Mouse (Mus musculus) small intestine, adult 2 months (tissue): Measurements from ENCODE around the gene Asphd1. TPM values are rescaled to one million over a fixed set of nuclear protein-coding genes. Genes with fewer than 3 reads are reported as not detected.

ENCODE experiments used
- H3K27ac ChIP-seq: fragments of 200-500 bp; 2 replicates; pipeline ENCODE4 v1.5.1; 2012; ENCODE audit warnings: low read depth, low read length, control low read depth, inconsistent platforms; ENCODE audit not compliant: insufficient read depth
- H3K27me3 ChIP-seq: fragments of 200-500 bp; 2 replicates; pipeline ENCODE4 v1.6.1; 2012; ENCODE audit warnings: mild to moderate bottlenecking, moderate library complexity, low read length, inconsistent platforms; ENCODE audit not compliant: control insufficient read depth, insufficient read depth
- H3K36me3 ChIP-seq: fragments of 200-500 bp; 2 replicates; pipeline ENCODE4 v1.6.1; 2012; ENCODE audit warnings: mild to moderate bottlenecking, low read length, control low read depth, inconsistent platforms; ENCODE audit not compliant: control insufficient read depth, insufficient read depth
- H3K4me1 ChIP-seq: fragments of 200-500 bp; 2 replicates; pipeline ENCODE4 v1.6.1; 2012; ENCODE audit warnings: low read length, inconsistent platforms, mixed read lengths; ENCODE audit not compliant: control insufficient read depth, insufficient read depth, insufficient read length
- H3K4me3 ChIP-seq: fragments of 200-500 bp; 2 replicates; pipeline ENCODE4 v1.5.1; 2012; ENCODE audit warnings: low read depth, mild to moderate bottlenecking, control low read depth, inconsistent platforms, low read length, moderate library complexity
- CTCF ChIP-seq: fragments of 200-500 bp; IDR thresholded peaks from 2 replicates; pipeline ENCODE4 v1.5.1; 2012; ENCODE audit warnings: low read depth, mild to moderate bottlenecking, control low read depth, inconsistent platforms, low read length, moderate library complexity, mixed read lengths; ENCODE audit not compliant: insufficient replicate concordance, insufficient read length; ENCODE audit errors: extremely low read depth
- POLR2A ChIP-seq: fragments of 200-500 bp; IDR thresholded peaks from 2 replicates; pipeline ENCODE4 v1.6.1; 2012; ENCODE audit warnings: low read depth, mild to moderate bottlenecking, control low read depth, inconsistent platforms, low read length, moderate library complexity
- WGBS: fragments of 180-500 bp; shearing (Covaris S2); methylation state at CpG from one replicate; pipeline ENCODE4 v1.1.7; 2018; 5-methylcytosine and 5-hydroxymethylcytosine counted together
- polyA plus RNA-seq: library from polyadenylated mRNA; depleted of rRNA; stranded (reverse); fragments of >200 nt; gene quantifications from 2 replicates; pipeline ENCODE4 v1.2.3, GENCODE M21; 2012

The Asphd1 gene
- polyA plus RNA-seq, 1 experiment, result 0.19 TPM

- Histone ChIP-seq H3K4me1 (no peaks in the 10 kb centered on the region; the same call in 1 of the 2 replicates), H3K27me3 (no peaks in the 10 kb centered on the region), H3K4me3 (no peak overlapping the region), H3K27ac (no peak overlapping the region), H3K36me3 (no peaks in the 10 kb centered on the region)
- WGBS, result 38% methylated on average over 19 of the region's 19 CpGs
- TF ChIP-seq CTCF (peak; percentile 64; the same call in 1 of the 2 replicates), POLR2A (no peak)
These were observed 14.3 kb upstream of the Asphd1 start for GRCm38 (mm10) chr7:126963548-126964286.

DNA sequence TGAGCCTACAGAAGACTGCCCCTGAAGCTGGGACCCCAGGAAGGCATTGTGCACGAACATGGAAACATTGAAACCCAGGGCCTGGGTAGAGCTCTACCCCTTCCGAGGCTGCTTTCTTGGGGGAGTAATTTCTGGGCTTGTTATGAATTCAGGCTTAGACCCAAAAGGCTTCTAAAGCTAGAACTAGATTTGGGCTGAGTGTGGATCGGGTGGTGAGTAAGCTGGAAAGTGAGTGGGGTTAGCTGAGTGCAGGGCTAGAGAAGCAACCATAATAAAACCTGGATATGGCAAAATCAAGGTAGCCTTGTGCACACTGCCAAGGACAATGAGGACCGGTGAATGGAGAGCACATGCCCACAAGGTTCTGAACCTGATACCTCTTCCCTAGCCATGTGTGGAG, 12.6 kb upstream of the Asphd1 start:
- Histone ChIP-seq H3K27me3 (no peaks in the 10 kb centered on the region), H3K4me1 (no peaks in the 10 kb centered on the region; the same call in 1 of the 2 replicates), H3K4me3 (no peak overlapping the region), H3K27ac (no peak overlapping the region), H3K36me3 (no peaks in the 10 kb centered on the region)
- no peak for TF ChIP-seq POLR2A
- TF ChIP-seq CTCF, result no peak
- WGBS, result 92% methylated on average over 4 of the region's 4 CpGs

DNA sequence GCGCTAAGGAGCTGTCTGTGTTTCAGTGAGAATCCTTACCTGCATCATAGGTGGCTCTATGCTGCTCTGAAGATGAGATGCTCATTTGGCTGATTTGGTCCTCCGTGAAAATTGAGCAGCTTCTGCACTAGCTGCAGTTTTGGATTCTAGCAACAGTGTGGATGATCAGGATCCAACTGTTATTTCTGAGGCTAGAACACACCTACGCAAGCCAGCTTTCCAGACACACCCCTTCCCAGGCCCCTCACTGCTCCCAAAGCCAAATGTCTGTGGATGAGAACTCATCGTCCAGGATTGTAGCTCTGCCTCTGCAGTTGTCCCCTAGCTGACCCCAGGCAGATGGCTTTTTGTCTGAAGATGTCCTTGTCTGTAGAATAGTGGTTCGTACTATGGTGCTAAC, 11.7 kb upstream of the Asphd1 start:
- no peak for TF ChIP-seq POLR2A
- no peak for TF ChIP-seq CTCF
- 89% methylated on average over 5 of the region's 5 CpGs for WGBS

DNA sequence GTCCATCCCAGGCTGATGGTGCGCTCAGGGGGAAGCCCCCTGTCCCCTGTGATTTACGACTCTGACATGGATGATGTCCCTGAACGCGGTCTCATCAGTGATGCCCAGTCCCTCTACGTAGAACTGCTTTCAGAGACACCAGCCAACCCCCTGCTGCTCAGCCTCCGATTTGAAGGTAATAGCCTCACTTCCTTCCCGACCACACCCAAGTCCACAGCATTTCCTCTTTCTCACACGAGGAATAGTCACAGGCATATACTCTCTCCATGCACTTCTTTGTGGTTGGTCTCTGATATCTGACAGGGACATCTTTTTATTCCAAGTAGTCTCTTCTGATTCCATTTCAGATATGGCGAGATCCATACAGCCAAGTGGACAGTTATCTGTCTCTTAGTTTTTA, 10.4 kb upstream of the Asphd1 start:
- no peak overlapping the region for H3K27ac ChIP-seq
- WGBS, result 32% methylated on average over 9 of the region's 9 CpGs
- no peaks in the 10 kb centered on the region for H3K27me3 ChIP-seq
- H3K4me3 ChIP-seq, result no peak overlapping the region
- TF ChIP-seq POLR2A, result no peak
- TF ChIP-seq CTCF, result no peak
- H3K36me3 ChIP-seq, result no peaks in the 10 kb centered on the region
- no peaks in the 10 kb centered on the region; the same call in 1 of the 2 replicates for H3K4me1 ChIP-seq

More for the DNA sequence above, 11.7 kb upstream of the Asphd1 start:
- no peaks in the 10 kb centered on the region; the same call in 1 of the 2 replicates for H3K4me1 ChIP-seq
- no peak overlapping the region for H3K4me3 ChIP-seq
- no peaks in the 10 kb centered on the region for H3K36me3 ChIP-seq
- no peak overlapping the region for H3K27ac ChIP-seq
- H3K27me3 ChIP-seq, result no peaks in the 10 kb centered on the region

DNA sequence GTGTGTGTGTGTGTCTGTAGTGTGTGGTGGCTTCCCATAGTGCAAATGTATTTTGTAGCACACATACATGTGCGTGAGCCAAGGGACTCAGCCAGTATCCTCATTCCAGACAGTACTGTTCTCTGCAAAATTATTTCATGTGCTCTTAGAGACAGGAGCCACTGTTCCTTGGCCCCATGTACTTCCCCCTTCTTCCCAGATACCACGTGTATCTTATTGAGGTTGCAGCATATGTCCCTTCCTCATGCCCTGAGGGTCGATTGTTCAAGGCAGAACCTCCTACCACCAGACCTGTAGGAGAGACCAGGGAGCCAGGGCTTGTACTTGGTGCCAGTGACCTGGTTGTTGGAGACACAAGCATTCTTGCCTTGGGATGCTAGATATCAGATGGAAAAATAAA, 5.7 kb upstream of the Asphd1 start:
- no peak overlapping the region for H3K27ac ChIP-seq
- 49% methylated on average over 3 of the region's 3 CpGs for WGBS
- TF ChIP-seq CTCF, result no peak
- TF ChIP-seq POLR2A, result no peak
- peaks cover 14% of the 10 kb centered on the region for H3K27me3 ChIP-seq
- H3K4me1 ChIP-seq, result no peaks in the 10 kb centered on the region; the same call in 1 of the 2 replicates
- no peaks in the 10 kb centered on the region for H3K36me3 ChIP-seq
- no peak overlapping the region for H3K4me3 ChIP-seq

- Histone ChIP-seq H3K4me1 (peaks cover 5% of the 10 kb centered on the region), H3K36me3 (no peaks in the 10 kb centered on the region), H3K27me3 (peaks cover 19% of the 10 kb centered on the region), H3K4me3 (no peak overlapping the region), H3K27ac (no peak overlapping the region)
- no peak for TF ChIP-seq POLR2A
- no peak for TF ChIP-seq CTCF
- WGBS, result 5% methylated on average over 8 of the region's 8 CpGs
These were observed 3.3 kb upstream of the Asphd1 start for GRCm38 (mm10) chr7:126952646-126953045.

GRCm38 (mm10) chr7:126951741-126952140, 2.4 kb upstream of the Asphd1 start:
- H3K4me1 ChIP-seq, result peaks cover 5% of the 10 kb centered on the region
- no peak overlapping the region for H3K27ac ChIP-seq
- no peak overlapping the region for H3K4me3 ChIP-seq
- TF ChIP-seq CTCF, result no peak
- TF ChIP-seq POLR2A, result no peak
- 39% methylated on average over 4 of the region's 4 CpGs for WGBS
- no peaks in the 10 kb centered on the region for H3K36me3 ChIP-seq
- H3K27me3 ChIP-seq, result peaks cover 19% of the 10 kb centered on the region
